Mouse (Mus musculus): ENCODE results near the gene Rplp2. TPM values are rescaled to one million over a fixed set of nuclear protein-coding genes. Genes with fewer than 3 reads are reported as not detected.

The Rplp2 gene
- polyA plus RNA-seq, 1 experiment from 2014 or later, result 809 TPM

GRCm38 (mm10) chr7:141465388-141466044, 18.3 kb downstream of the Rplp2 start:
- Histone ChIP-seq H3K4me1 (replicated peaks) (peaks cover 62% of the 10 kb centered on the region), H3K27me3 (peaks cover 67% of the 10 kb centered on the region), H3K4me3 (peak overlapping the region; percentile 5; the same call in 1 of the 2 replicates), H3K36me3 (peaks cover 13% of the 10 kb centered on the region), H3K9ac (no peak overlapping the region; the same call in 1 of the 2 replicates), H3K4me2 (peak overlapping the region; percentile 39), H3K27ac (no peak overlapping the region; the same call in 1 of the 2 replicates), H3K9me3 (no peaks in the 10 kb centered on the region)
- WGBS, result 40% methylated on average over 9 of the region's 10 CpGs
- no peak for ATAC-seq (ENCODE audit: low FRiP score)

- Histone ChIP-seq H3K36me3 (peaks cover 18% of the 10 kb centered on the region), H3K27me3 (peaks cover 62% of the 10 kb centered on the region), H3K4me1 (replicated peaks) (peaks cover 65% of the 10 kb centered on the region), H3K9ac (no peak overlapping the region), H3K4me2 (no peak overlapping the region), H3K27ac (no peak overlapping the region), H3K9me3 (no peaks in the 10 kb centered on the region), H3K4me3 (peak overlapping the region; percentile 5; the same call in 1 of the 2 replicates)
- 66% methylated on average over 7 of the region's 7 CpGs for WGBS
- no peak for ATAC-seq (ENCODE audit: low FRiP score)
These were observed 18.9 kb downstream of the Rplp2 start for GRCm38 (mm10) chr7:141466045-141466394.

GRCm38 (mm10) chr7:141466607-141467148, 19.5 kb downstream of the Rplp2 start:
- peak overlapping the region; percentile 95; the same call in 1 of the 2 replicates for H3K27ac ChIP-seq
- peaks cover 24% of the 10 kb centered on the region for H3K36me3 ChIP-seq
- 60% methylated on average over 10 of the region's 10 CpGs for WGBS
- peaks cover 56% of the 10 kb centered on the region for H3K27me3 ChIP-seq
- peak overlapping the region; percentile 63 for H3K4me3 ChIP-seq
- peaks cover 63% of the 10 kb centered on the region for H3K4me1 ChIP-seq (replicated peaks)
- no peaks in the 10 kb centered on the region for H3K9me3 ChIP-seq
- no peak for ATAC-seq (ENCODE audit: low FRiP score)
- H3K9ac ChIP-seq, result peak overlapping the region; percentile 85
- H3K4me2 ChIP-seq, result peak overlapping the region; percentile 72

GRCm38 (mm10) chr7:141467230-141468030, 20.3 kb downstream of the Rplp2 start, which contains the start of gene Cd151:
Gene Cd151 (plus strand): TSS chr7:141467392.
- peak within 1 kb of the TSS; percentile 85 for H3K9ac ChIP-seq
- peak within 1 kb of the TSS; percentile 72 for H3K4me2 ChIP-seq
- H3K4me1 ChIP-seq (replicated peaks), result peaks cover 57% of the 10 kb centered on the region
- under 1% methylated on average over 52 of the region's 52 CpGs for WGBS
- peak; percentile 55 for ATAC-seq (ENCODE audit: low FRiP score)
- H3K27me3 ChIP-seq, result peaks cover 48% of the 10 kb centered on the region
- H3K4me3 ChIP-seq, result peak within 1 kb of the TSS; percentile 63
- peaks cover 29% of the 10 kb centered on the region for H3K36me3 ChIP-seq
- no peaks in the 10 kb centered on the region for H3K9me3 ChIP-seq
- H3K27ac ChIP-seq, result peak within 1 kb of the TSS; percentile 95

- peaks cover 41% of the 10 kb centered on the region for H3K27me3 ChIP-seq
- H3K4me1 ChIP-seq (replicated peaks), result peaks cover 61% of the 10 kb centered on the region
- H3K9me3 ChIP-seq, result no peaks in the 10 kb centered on the region
- 0 out of 2 replicates have a peak, but pooled peaks have one; percentile 18 for ATAC-seq (ENCODE audit: low FRiP score)
- 18% methylated on average over 5 of the region's 5 CpGs for WGBS
- H3K36me3 ChIP-seq, result peaks cover 35% of the 10 kb centered on the region
- H3K4me2 ChIP-seq, result peak overlapping the region; percentile 72
- H3K27ac ChIP-seq, result peak overlapping the region; percentile 95
- H3K4me3 ChIP-seq, result peak overlapping the region; percentile 63
- peak overlapping the region; percentile 85 for H3K9ac ChIP-seq
These were observed 21.0 kb downstream of the Rplp2 start for GRCm38 (mm10) chr7:141468164-141468521.

- Histone ChIP-seq H3K4me1 (replicated peaks) (peaks cover 66% of the 10 kb centered on the region), H3K27me3 (peaks cover 36% of the 10 kb centered on the region), H3K4me3 (peak overlapping the region; percentile 63), H3K36me3 (peaks cover 35% of the 10 kb centered on the region), H3K9me3 (no peaks in the 10 kb centered on the region), H3K27ac (peak overlapping the region; percentile 95), H3K4me2 (peak overlapping the region; percentile 72), H3K9ac (peak overlapping the region; percentile 85)
- WGBS, result 16% methylated on average over 8 of the region's 8 CpGs
- peak; percentile 76 for ATAC-seq (ENCODE audit: low FRiP score)
These were observed 21.5 kb downstream of the Rplp2 start for GRCm38 (mm10) chr7:141468522-141469211.

GRCm38 (mm10) chr7:141469352-141469751, 22.2 kb downstream of the Rplp2 start:
- Histone ChIP-seq H3K9ac (peak overlapping the region; percentile 85), H3K9me3 (no peaks in the 10 kb centered on the region), H3K4me2 (peak overlapping the region; percentile 72), H3K4me1 (replicated peaks) (peaks cover 73% of the 10 kb centered on the region), H3K27me3 (peaks cover 29% of the 10 kb centered on the region), H3K27ac (peak overlapping the region; percentile 95), H3K36me3 (peaks cover 35% of the 10 kb centered on the region), H3K4me3 (peak overlapping the region; percentile 63)
- ATAC-seq (ENCODE audit: low FRiP score), result no peak
- WGBS, result 68% methylated on average over 6 of the region's 6 CpGs

- Histone ChIP-seq H3K36me3 (peaks cover 35% of the 10 kb centered on the region), H3K4me3 (peak overlapping the region; percentile 63), H3K4me2 (peak overlapping the region; percentile 72), H3K9me3 (no peaks in the 10 kb centered on the region), H3K9ac (peak overlapping the region; percentile 85; the same call in 1 of the 2 replicates), H3K27ac (peak overlapping the region; percentile 95; the same call in 1 of the 2 replicates), H3K4me1 (replicated peaks) (peaks cover 69% of the 10 kb centered on the region), H3K27me3 (peaks cover 22% of the 10 kb centered on the region)
- ATAC-seq (ENCODE audit: low FRiP score), result no peak
- WGBS, result 91% methylated on average over 18 of the region's 18 CpGs
These were observed 22.9 kb downstream of the Rplp2 start for GRCm38 (mm10) chr7:141469901-141470636.

GRCm38 (mm10) chr7:141470637-141470944, 23.4 kb downstream of the Rplp2 start:
- ATAC-seq (ENCODE audit: low FRiP score), result no peak
- 92% methylated on average over 10 of the region's 10 CpGs for WGBS
- Histone ChIP-seq H3K27ac (no peak overlapping the region), H3K36me3 (peaks cover 35% of the 10 kb centered on the region), H3K9me3 (no peaks in the 10 kb centered on the region), H3K9ac (peak overlapping the region; percentile 85; the same call in 1 of the 2 replicates), H3K4me2 (no peak overlapping the region), H3K4me3 (no peak overlapping the region), H3K27me3 (peaks cover 18% of the 10 kb centered on the region), H3K4me1 (replicated peaks) (peaks cover 69% of the 10 kb centered on the region)

GRCm38 (mm10) chr7:141471236-141471635, 24.1 kb downstream of the Rplp2 start:
- no peak overlapping the region for H3K9ac ChIP-seq
- H3K4me1 ChIP-seq (replicated peaks), result peaks cover 72% of the 10 kb centered on the region
- peaks cover 35% of the 10 kb centered on the region for H3K36me3 ChIP-seq
- H3K27me3 ChIP-seq, result peaks cover 18% of the 10 kb centered on the region
- H3K4me2 ChIP-seq, result no peak overlapping the region
- ATAC-seq (ENCODE audit: low FRiP score), result no peak
- H3K4me3 ChIP-seq, result no peak overlapping the region
- WGBS, result 94% methylated on average over 1 of the region's 1 CpGs
- no peak overlapping the region for H3K27ac ChIP-seq
- H3K9me3 ChIP-seq, result no peaks in the 10 kb centered on the region

GRCm38 (mm10) chr7:141472226-141472625, 25.1 kb downstream of the Rplp2 start:
- H3K4me3 ChIP-seq, result no peak overlapping the region
- peaks cover 35% of the 10 kb centered on the region for H3K36me3 ChIP-seq
- 0 out of 2 replicates have a peak overlapping the region, but pooled peaks have one; percentile 13 for H3K9ac ChIP-seq
- H3K9me3 ChIP-seq, result no peaks in the 10 kb centered on the region
- H3K27ac ChIP-seq, result no peak overlapping the region
- ATAC-seq (ENCODE audit: low FRiP score), result no peak
- H3K27me3 ChIP-seq, result peaks cover 18% of the 10 kb centered on the region
- 83% methylated on average over 6 of the region's 6 CpGs for WGBS
- peaks cover 72% of the 10 kb centered on the region for H3K4me1 ChIP-seq (replicated peaks)
- no peak overlapping the region for H3K4me2 ChIP-seq

Measured in hindbrain, embryonic 13.5 days (tissue).